Mouse (Mus musculus) fat pad, adult 2 months (tissue): Measurements from ENCODE around the gene Ctsk.
"Not testable (repeated sequence)": the region's sequence is repeated elsewhere in the genome, so short reads cannot be mapped to it uniquely, and the experiment has no call there.

ENCODE experiments used
- DNase-seq: peaks from one replicate; pipeline ENCODE4 v3.0.0-alpha.2; 2011; ENCODE audit warnings: low read depth, low spot score; ENCODE audit errors: extremely low read depth

The Ctsk gene

GRCm38 (mm10) chr3:95523662-95524061 lies 24.6 kb downstream of the Ctsk start:
- no peak for DNase-seq

- no peak for DNase-seq
Measured at GRCm38 (mm10) chr3:95524673-95525072, 25.6 kb downstream of the Ctsk start.

- DNase-seq, result no peak
Measured at GRCm38 (mm10) chr3:95526111-95526510, 27.1 kb downstream of the Ctsk start.

- no peak for DNase-seq
Measured at GRCm38 (mm10) chr3:95526622-95527211, 27.7 kb downstream of the Ctsk start, which contains the start of gene Ctss. TSS of gene Ctss (plus strand) at chr3:95526786.

GRCm38 (mm10) chr3:95529814-95530213 lies 30.8 kb downstream of the Ctsk start:
- no peak for DNase-seq

- DNase-seq, result no peak
Measured at GRCm38 (mm10) chr3:95531025-95531424, 32.0 kb downstream of the Ctsk start.

- no peak for DNase-seq
Measured at GRCm38 (mm10) chr3:95533364-95533763, 34.3 kb downstream of the Ctsk start.

GRCm38 (mm10) chr3:95534927-95535326 lies 35.9 kb downstream of the Ctsk start:
- DNase-seq, result no peak

- peak; percentile 16 for DNase-seq
Measured at GRCm38 (mm10) chr3:95538936-95539335, 39.9 kb downstream of the Ctsk start.

GRCm38 (mm10) chr3:95539837-95540236 lies 40.8 kb downstream of the Ctsk start:
- no peak for DNase-seq

GRCm38 (mm10) chr3:95541186-95541585 lies 42.1 kb downstream of the Ctsk start:
- not testable (repeated sequence) for DNase-seq

- no peak for DNase-seq
Measured at GRCm38 (mm10) chr3:95542171-95542570, 43.1 kb downstream of the Ctsk start.

- no peak for DNase-seq
Measured at GRCm38 (mm10) chr3:95542981-95543380, 43.9 kb downstream of the Ctsk start.

- no peak for DNase-seq
Measured at GRCm38 (mm10) chr3:95550176-95550575, 51.1 kb downstream of the Ctsk start.

- no peak for DNase-seq
Measured at GRCm38 (mm10) chr3:95553986-95554385, 54.9 kb downstream of the Ctsk start.
